Mouse (Mus musculus) forebrain, embryonic 14.5 days (tissue): ENCODE results near the gene Gcgr. TPM values are rescaled to one million over a fixed set of nuclear protein-coding genes. Genes with fewer than 3 reads are reported as not detected.
"Not testable (repeated sequence)": the region's sequence is repeated elsewhere in the genome, so short reads cannot be mapped to it uniquely, and the experiment has no call there.

Experiments used
- ATAC-seq: fragments of 200-750 bp; cut with Nextera tagmentation; 2 replicates; pipeline ENCODE4 v1.8.0; 2017; ENCODE audit warnings: mild to moderate bottlenecking, moderate library complexity
- DNase-seq: peaks from one replicate; pipeline ENCODE4 v3.0.0-alpha.2; 2015; ENCODE audit warnings: low spot score
- H3K27ac ChIP-seq: fragments of 300-500 bp; sonication (generic); 2 replicates; pipeline ENCODE4 v1.5.1; 2014; ENCODE audit warnings: low read depth, mild to moderate bottlenecking, control low read depth, low read length, moderate library complexity
- H3K27me3 ChIP-seq: fragments of 300-500 bp; sonication (generic); replicated peaks from 2 replicates; pipeline ENCODE4 v1.6.1; 2014; ENCODE audit warnings: low read length, control low read depth, mixed read lengths; ENCODE audit not compliant: control insufficient read depth, insufficient read depth
- H3K36me3 ChIP-seq: fragments of 300-500 bp; sonication (generic); 2 replicates; pipeline ENCODE4 v1.6.1; 2014; ENCODE audit warnings: low read length, control low read depth; ENCODE audit not compliant: control insufficient read depth, insufficient read depth
- H3K4me1 ChIP-seq: fragments of 300-500 bp; sonication (generic); 2 replicates; pipeline ENCODE4 v1.6.1; 2014; ENCODE audit warnings: antibody characterized with exemption, low read length, control low read depth; ENCODE audit not compliant: control insufficient read depth, insufficient read depth
- H3K4me2 ChIP-seq: fragments of 300-500 bp; sonication (generic); 2 replicates; pipeline ENCODE4 v1.6.1; 2014; ENCODE audit warnings: mild to moderate bottlenecking, control low read depth, low read length
- H3K4me3 ChIP-seq: fragments of 300-500 bp; sonication (generic); 2 replicates; pipeline ENCODE4 v1.5.1; 2014; ENCODE audit warnings: low read depth, low read length, control low read depth
- H3K9ac ChIP-seq: fragments of 300-500 bp; sonication (generic); 2 replicates; pipeline ENCODE4 v1.6.1; 2014; ENCODE audit warnings: mild to moderate bottlenecking, low read length, control low read depth, moderate library complexity
- H3K9me3 ChIP-seq: fragments of 300-500 bp; sonication (generic); replicated peaks from 2 replicates; pipeline ENCODE4 v1.6.1; 2016; ENCODE audit warnings: low read length, control low read depth, mixed read lengths; ENCODE audit not compliant: control insufficient read depth
- WGBS: fragments of 180-500 bp; shearing (Covaris S2); extraction: QIAGEN DNeasy Blood & Tissue Kit; methylation state at CpG from one replicate; pipeline ENCODE4 v1.1.7; 2014; 5-methylcytosine and 5-hydroxymethylcytosine counted together
- polyA plus RNA-seq: library from polyadenylated mRNA; unstranded; fragments of >200 nt; fragmentation: Nextera tagmentation; extraction: Ambion mirVana; gene quantifications from 2 replicates; pipeline ENCODE4 v1.2.1, GENCODE M21; 2014

Gcgr gene
- polyA plus RNA-seq, 1 experiment from 2014 or later, result 0.14 TPM

DNA sequence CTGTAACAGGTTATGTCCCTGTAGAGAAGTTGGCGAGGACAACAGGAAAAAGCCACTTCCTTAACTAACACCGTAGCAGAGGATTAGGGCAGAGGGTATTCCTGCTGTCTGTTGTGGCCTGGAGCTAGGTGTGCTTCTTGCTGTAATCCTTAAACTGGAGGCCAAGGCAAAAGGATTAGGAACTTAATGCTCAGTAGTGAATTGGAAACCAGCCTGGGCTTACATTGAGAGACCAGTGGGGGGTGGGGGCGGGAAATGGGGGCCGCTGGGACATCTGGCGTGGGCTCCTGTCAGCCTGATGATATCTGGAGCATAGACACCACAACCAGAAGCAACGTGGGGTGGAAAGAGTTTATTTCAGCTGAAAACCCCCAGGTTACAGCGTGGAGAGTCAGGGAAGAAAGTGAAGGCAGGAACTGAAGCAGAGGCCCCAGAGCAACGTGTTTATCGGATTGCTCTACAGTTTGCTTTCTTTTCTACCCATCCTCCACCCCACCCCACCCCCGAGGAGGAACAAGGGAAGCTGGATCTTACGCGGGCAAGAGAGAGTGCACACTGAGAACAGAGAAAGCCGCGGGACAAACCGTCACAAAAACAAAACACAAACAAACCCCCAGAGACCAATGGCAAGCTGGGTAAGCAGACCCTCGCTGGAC is 20.0 kb upstream of the Gcgr start:
- Histone ChIP-seq H3K4me2 (peak overlapping the region; percentile 34), H3K9me3 (no peaks in the 10 kb centered on the region), H3K9ac (peak overlapping the region; percentile 43; the same call in 1 of the 2 replicates), H3K27ac (no peak overlapping the region), H3K36me3 (no peaks in the 10 kb centered on the region), H3K27me3 (no peaks in the 10 kb centered on the region), H3K4me3 (no peak overlapping the region), H3K4me1 (peaks cover 6% of the 10 kb centered on the region)
- WGBS, result 5% methylated on average over 16 of the region's 16 CpGs
- DNase-seq, result no peak
- ATAC-seq, result no peak

DNA sequence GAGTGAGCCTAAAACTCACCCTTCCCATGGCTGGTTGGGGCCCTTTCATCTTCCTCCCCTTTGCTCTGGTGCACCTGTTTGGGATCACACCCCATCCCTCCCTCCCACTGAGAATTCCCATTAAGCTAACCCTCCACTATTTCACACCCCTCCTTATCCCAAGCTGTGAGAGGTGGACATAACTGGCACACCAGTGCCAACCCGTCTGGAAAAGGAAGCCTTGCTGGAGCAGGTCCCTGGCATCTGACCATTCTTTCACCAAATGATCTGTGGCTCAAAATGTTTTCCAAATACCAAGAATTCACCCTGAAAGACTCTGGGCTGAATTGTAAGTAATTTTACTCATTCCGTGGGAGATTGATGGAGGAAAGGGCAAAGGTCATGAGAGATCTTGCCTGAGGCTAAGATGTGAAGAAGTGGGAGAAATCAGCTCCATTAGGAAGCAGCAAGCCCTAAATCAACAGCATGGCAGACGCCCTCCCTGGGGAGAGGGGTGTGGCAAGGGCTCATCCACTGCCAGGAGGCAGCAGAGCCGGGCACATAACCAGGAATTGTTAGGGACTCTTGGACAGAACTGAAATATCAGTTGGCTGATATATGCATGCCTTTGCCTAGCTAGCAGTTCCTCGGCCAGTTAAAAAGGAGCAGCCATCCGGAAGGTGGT is 17.6 kb upstream of the Gcgr start:
- no peak for ATAC-seq
- no peak overlapping the region for H3K9ac ChIP-seq
- WGBS, result 56% methylated on average over 6 of the region's 6 CpGs
- H3K27ac ChIP-seq, result no peak overlapping the region
- no peaks in the 10 kb centered on the region for H3K27me3 ChIP-seq
- H3K36me3 ChIP-seq, result no peaks in the 10 kb centered on the region
- no peak overlapping the region for H3K4me2 ChIP-seq
- DNase-seq, result peak; percentile 36
- H3K9me3 ChIP-seq, result no peaks in the 10 kb centered on the region
- no peak overlapping the region for H3K4me3 ChIP-seq
- H3K4me1 ChIP-seq, result peaks cover 6% of the 10 kb centered on the region

DNA sequence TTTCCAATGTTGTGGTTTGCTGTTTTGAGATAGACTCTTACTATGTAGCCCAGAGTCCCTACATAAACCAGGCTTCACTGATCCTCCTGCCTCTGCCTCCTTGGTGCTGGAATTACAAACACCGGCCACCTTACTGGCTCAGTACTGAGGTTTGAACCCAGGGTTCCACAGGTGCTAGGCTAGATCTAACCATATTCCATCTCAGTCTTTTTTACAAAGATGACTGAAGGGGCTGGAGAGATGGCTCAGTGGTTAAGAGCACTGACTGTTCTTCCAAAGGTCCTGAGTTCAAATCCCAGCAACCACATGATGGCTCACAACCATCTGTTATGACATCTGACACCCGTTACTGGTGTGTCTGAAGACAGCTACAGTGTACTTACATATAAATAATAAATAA is 16.2 kb upstream of the Gcgr start:
- H3K27me3 ChIP-seq, H3K9ac ChIP-seq, ATAC-seq, H3K36me3 ChIP-seq, H3K27ac ChIP-seq, H3K9me3 ChIP-seq, H3K4me2 ChIP-seq, H3K4me3 ChIP-seq, DNase-seq, H3K4me1 ChIP-seq: not testable (repeated sequence)
- 84% methylated on average over 2 of the region's 2 CpGs for WGBS

DNA sequence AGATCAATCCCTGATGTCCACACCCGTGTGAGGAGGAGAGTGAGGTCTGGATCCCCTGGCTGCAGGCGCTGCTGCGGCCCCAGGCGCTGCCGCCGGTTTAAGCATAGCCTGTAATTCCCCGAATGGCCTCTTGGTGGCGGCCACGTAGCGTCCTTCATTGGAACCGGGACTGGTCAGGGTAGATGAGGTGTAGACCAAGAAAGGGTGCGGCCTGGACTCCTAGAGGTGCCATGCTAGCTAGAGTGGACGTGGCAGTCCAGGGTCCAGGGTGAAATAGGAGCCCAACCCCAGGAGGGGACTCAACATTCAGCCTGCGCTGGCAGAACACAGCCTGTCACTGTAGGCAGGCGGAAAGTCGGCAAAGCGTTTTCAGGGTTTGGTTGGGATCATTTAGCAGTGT is 14.9 kb upstream of the Gcgr start:
- H3K36me3 ChIP-seq, result no peaks in the 10 kb centered on the region
- no peak overlapping the region for H3K27ac ChIP-seq
- no peaks in the 10 kb centered on the region for H3K9me3 ChIP-seq
- no peak overlapping the region for H3K4me2 ChIP-seq
- H3K4me1 ChIP-seq, result peaks cover 2% of the 10 kb centered on the region
- DNase-seq, result peak; percentile 79
- no peak overlapping the region for H3K9ac ChIP-seq
- ATAC-seq, result peak; percentile 23; the same call in 1 of the 2 replicates
- no peaks in the 10 kb centered on the region for H3K27me3 ChIP-seq
- 16% methylated on average over 17 of the region's 17 CpGs for WGBS
- no peak overlapping the region for H3K4me3 ChIP-seq

DNA sequence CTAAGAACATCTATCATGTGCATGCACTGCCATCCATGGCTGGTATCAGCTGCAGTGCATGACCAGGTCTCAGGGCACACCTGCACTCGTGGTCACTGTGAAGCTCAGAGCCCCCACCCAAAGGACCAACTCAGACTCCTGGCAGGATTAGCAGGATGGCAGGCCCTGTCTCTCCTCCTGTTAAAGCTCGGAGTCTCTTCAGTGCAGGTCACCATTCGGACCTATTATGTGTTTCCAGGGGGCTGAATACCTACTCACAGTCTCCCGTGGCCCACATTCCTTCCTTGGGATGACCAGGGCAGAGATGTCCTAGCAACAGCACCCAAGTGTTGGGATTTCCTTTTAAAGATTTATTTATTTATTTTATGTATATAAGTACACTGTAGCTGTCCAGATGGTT is 13.4 kb upstream of the Gcgr start:
- H3K27ac ChIP-seq, result no peak overlapping the region
- no peaks in the 10 kb centered on the region for H3K9me3 ChIP-seq
- DNase-seq (no peak), ATAC-seq (no peak)
- H3K4me2 ChIP-seq, result no peak overlapping the region
- H3K36me3 ChIP-seq, result no peaks in the 10 kb centered on the region
- no peaks in the 10 kb centered on the region for H3K27me3 ChIP-seq
- no peak overlapping the region for H3K4me3 ChIP-seq
- H3K4me1 ChIP-seq, result no peaks in the 10 kb centered on the region
- H3K9ac ChIP-seq, result no peak overlapping the region
- 68% methylated on average over 4 of the region's 4 CpGs for WGBS

GRCm38 (mm10) chr11:120518027-120518426 is 12.5 kb upstream of the Gcgr start:
- Histone ChIP-seq H3K36me3 (no peaks in the 10 kb centered on the region), H3K27me3 (no peaks in the 10 kb centered on the region), H3K9ac (no peak overlapping the region), H3K27ac (no peak overlapping the region), H3K4me1 (no peaks in the 10 kb centered on the region), H3K4me2 (no peak overlapping the region), H3K4me3 (no peak overlapping the region), H3K9me3 (no peaks in the 10 kb centered on the region)
- no peak for ATAC-seq
- 67% methylated on average over 6 of the region's 6 CpGs for WGBS
- no peak for DNase-seq

DNA sequence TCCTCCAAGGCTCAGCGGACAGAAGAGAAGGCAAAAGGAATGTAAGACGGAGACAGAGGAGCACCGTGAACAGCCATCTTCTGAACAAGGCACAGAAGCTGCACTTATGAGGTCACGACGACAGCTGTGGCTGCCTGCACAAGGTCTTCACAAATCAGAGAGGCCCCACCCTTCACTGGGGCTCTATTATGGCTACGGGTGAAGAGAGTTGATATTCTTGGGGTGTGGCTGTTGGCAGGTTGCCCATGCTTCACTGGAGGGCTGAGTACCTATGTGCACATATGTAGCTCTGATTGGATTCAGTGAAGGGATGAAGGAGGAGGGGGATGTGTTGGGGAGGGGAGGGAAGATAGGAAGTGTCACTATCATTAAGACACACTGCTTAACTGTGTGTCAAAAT is 11.9 kb upstream of the Gcgr start:
- H3K4me2 ChIP-seq, result no peak overlapping the region
- no peak overlapping the region for H3K9ac ChIP-seq
- no peak for ATAC-seq
- H3K9me3 ChIP-seq, result no peaks in the 10 kb centered on the region
- H3K27ac ChIP-seq, result no peak overlapping the region
- H3K36me3 ChIP-seq, result no peaks in the 10 kb centered on the region
- H3K4me3 ChIP-seq, result no peak overlapping the region
- no peaks in the 10 kb centered on the region for H3K4me1 ChIP-seq
- 70% methylated on average over 6 of the region's 6 CpGs for WGBS
- H3K27me3 ChIP-seq, result no peaks in the 10 kb centered on the region
- no peak for DNase-seq

DNA sequence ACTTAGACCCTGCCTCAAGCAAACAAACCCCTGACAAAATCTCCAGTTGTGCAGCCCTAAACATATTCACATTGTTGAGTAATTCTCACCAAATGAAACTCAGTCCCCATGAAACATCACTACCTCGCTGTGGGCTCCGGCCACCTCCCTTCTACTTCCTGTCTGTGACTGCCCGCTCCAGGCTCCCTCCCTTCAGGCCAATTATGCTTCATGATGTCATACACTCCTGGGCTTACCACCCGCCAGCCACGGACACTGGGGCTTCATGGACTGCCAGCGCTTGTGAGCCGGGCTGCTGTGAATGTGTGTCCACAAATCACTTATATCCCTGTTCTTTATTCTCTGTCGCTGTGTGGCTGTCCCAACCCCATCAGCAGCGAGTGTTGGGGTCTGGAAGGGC is 10.8 kb upstream of the Gcgr start:
- H3K9ac ChIP-seq, result no peak overlapping the region; the same call in 1 of the 2 replicates
- H3K36me3 ChIP-seq, result no peaks in the 10 kb centered on the region
- H3K4me2 ChIP-seq, result no peak overlapping the region
- H3K27me3 ChIP-seq, result no peaks in the 10 kb centered on the region
- H3K4me1 ChIP-seq, result no peaks in the 10 kb centered on the region
- DNase-seq (no peak), ATAC-seq (no peak)
- 51% methylated on average over 9 of the region's 9 CpGs for WGBS
- H3K27ac ChIP-seq, result no peak overlapping the region
- H3K4me3 ChIP-seq, result no peak overlapping the region
- H3K9me3 ChIP-seq, result no peaks in the 10 kb centered on the region

DNA sequence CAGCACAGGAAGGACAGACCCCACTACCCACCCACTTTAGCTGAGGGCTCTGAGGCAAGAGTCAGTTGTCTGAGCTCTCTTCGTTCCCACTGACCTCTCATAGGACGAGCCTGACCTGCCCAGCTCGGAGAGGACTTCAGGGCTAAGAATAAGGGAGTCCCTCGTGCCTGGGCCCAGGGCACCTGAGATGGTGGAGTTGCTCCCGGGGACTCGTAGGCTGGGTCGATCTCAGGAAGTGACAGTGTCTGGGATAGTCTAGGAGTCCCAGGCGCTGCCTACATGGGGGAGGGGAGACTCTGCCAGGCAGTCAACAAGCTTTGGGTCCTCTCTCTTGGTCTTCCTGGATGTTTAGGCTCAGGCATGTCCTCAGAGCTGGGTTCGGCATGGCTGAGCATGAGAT is 10.0 kb upstream of the Gcgr start:
- Histone ChIP-seq H3K4me3 (no peak overlapping the region), H3K4me2 (no peak overlapping the region), H3K9me3 (no peaks in the 10 kb centered on the region), H3K4me1 (no peaks in the 10 kb centered on the region), H3K9ac (no peak overlapping the region), H3K27me3 (no peaks in the 10 kb centered on the region), H3K27ac (no peak overlapping the region), H3K36me3 (no peaks in the 10 kb centered on the region)
- ATAC-seq, result no peak
- DNase-seq, result no peak
- 77% methylated on average over 9 of the region's 9 CpGs for WGBS
